ENCODE assay signal across 9 mouse cellular contexts in genomic region chr7:29305263-29305988, GRCm38 (mm10). TPM values are rescaled to one million over a fixed set of nuclear protein-coding genes. Genes with fewer than 3 reads are reported as not detected.
DNase-seq lines count a peak whose midpoint lies in the region; ATAC-seq and TF ChIP-seq lines count a peak whose summit lies in the region.
"Had no signal": no experiment of that assay in that cellular context is flagged by ENCODE, and none has a peak within 500 bp of the region (broad histone marks: within the 10 kb centered on the region; RNA-seq: fewer than 3 reads in every experiment).

No protein-coding gene starts in this region.

- WGBS in lung, embryonic 14.5 days: 23% methylated on average over 9 of the region's 9 CpGs
- 16% methylated on average over 9 of the region's 9 CpGs for WGBS in embryonic facial prominence, embryonic 12.5 days
- WGBS in intestine, embryonic 15.5 days: 46% methylated on average over 9 of the region's 9 CpGs
- WGBS in neural tube, embryonic 13.5 days: 14% methylated on average over 9 of the region's 9 CpGs

- H3K27me3 ChIP-seq in lung, embryonic 14.5 days (ENCODE audit: insufficient read depth, low read length): peaks cover 15% of the 10 kb centered on the region; the same call in 1 of the 2 replicates
- H3K27me3 ChIP-seq in embryonic facial prominence, embryonic 12.5 days: peaks cover 21% of the 10 kb centered on the region; the same call in 1 of the 2 replicates
- peaks cover 30% of the 10 kb centered on the region for H3K27me3 ChIP-seq in intestine, embryonic 15.5 days (replicated peaks)
- no peaks in the 10 kb centered on the region for H3K27me3 ChIP-seq in neural tube, embryonic 13.5 days

- peaks cover 21% of the 10 kb centered on the region for H3K4me1 ChIP-seq in lung, embryonic 14.5 days (ENCODE audit: insufficient read depth)
- peaks cover 53% of the 10 kb centered on the region for H3K4me1 ChIP-seq in embryonic facial prominence, embryonic 12.5 days
- H3K4me1 ChIP-seq in intestine, embryonic 15.5 days (replicated peaks): peaks cover 36% of the 10 kb centered on the region
- peaks cover 60% of the 10 kb centered on the region for H3K4me1 ChIP-seq in neural tube, embryonic 13.5 days (replicated peaks)

- no peaks in the 10 kb centered on the region for H3K36me3 ChIP-seq in lung, embryonic 14.5 days (ENCODE audit: insufficient read depth)
- H3K36me3 ChIP-seq in embryonic facial prominence, embryonic 12.5 days: no peaks in the 10 kb centered on the region
- no peaks in the 10 kb centered on the region for H3K36me3 ChIP-seq in intestine, embryonic 15.5 days
- no peaks in the 10 kb centered on the region for H3K36me3 ChIP-seq in neural tube, embryonic 13.5 days

- no peaks in the 10 kb centered on the region for H3K9me3 ChIP-seq in lung, embryonic 14.5 days (ENCODE audit: low read depth, low read length)
- H3K9me3 ChIP-seq in embryonic facial prominence, embryonic 12.5 days: no peaks in the 10 kb centered on the region
- H3K9me3 ChIP-seq in intestine, embryonic 15.5 days: no peaks in the 10 kb centered on the region
- H3K9me3 ChIP-seq in neural tube, embryonic 13.5 days: no peaks in the 10 kb centered on the region

- peak overlapping the region; percentile 79 for H3K4me2 ChIP-seq in lung, embryonic 14.5 days
- peak overlapping the region; percentile 96 for H3K4me2 ChIP-seq in embryonic facial prominence, embryonic 12.5 days (replicated peaks)
- peak overlapping the region; percentile 98 for H3K4me2 ChIP-seq in intestine, embryonic 15.5 days (replicated peaks)
- peak overlapping the region; percentile 93 for H3K4me2 ChIP-seq in neural tube, embryonic 13.5 days

- no peak overlapping the region for H3K27ac ChIP-seq in lung, embryonic 14.5 days (ENCODE audit: low read depth)
- peak overlapping the region; percentile 60; the same call in 1 of the 2 replicates for H3K27ac ChIP-seq in embryonic facial prominence, embryonic 12.5 days
- H3K27ac ChIP-seq in intestine, embryonic 15.5 days: no peak overlapping the region
- H3K27ac ChIP-seq in neural tube, embryonic 13.5 days (replicated peaks): peak overlapping the region; percentile 95
- H3K27ac ChIP-seq: macrophage had no signal

- ATAC-seq in lung, embryonic 14.5 days (ENCODE audit: insufficient read depth): no peak
- no peak for ATAC-seq in embryonic facial prominence, embryonic 12.5 days (ENCODE audit: insufficient number of reproducible peaks, insufficient read depth, low FRiP score, low TSS enrichment)
- ATAC-seq in intestine, embryonic 15.5 days: no peak
- ATAC-seq in neural tube, embryonic 13.5 days (ENCODE audit: low read depth): no peak
- no peak for ATAC-seq in granulocyte monocyte progenitor cell, adult 5-6 weeks (replicated peaks; ENCODE audit: poor library complexity, severe bottlenecking)

- peak; percentile 56 for DNase-seq in lung, embryonic 14.5 days
- DNase-seq in lung, postnatal 4 days: no peak
- no peak for DNase-seq in thymus, postnatal 25 days
- DNase-seq in kidney, postnatal 25 days: no peak

- peak overlapping the region; percentile 46 for H3K9ac ChIP-seq in lung, embryonic 14.5 days
- peak overlapping the region; percentile 66 for H3K9ac ChIP-seq in embryonic facial prominence, embryonic 12.5 days
- H3K9ac ChIP-seq in intestine, embryonic 15.5 days: peak overlapping the region; percentile 51
- peak overlapping the region; percentile 90 for H3K9ac ChIP-seq in neural tube, embryonic 13.5 days

- peak; percentile 8; the same call in 1 of the 2 replicates for TF ChIP-seq CTCF in lung, embryonic 14.5 days (IDR thresholded peaks at IDR 0.05; ENCODE audit: low read depth)

- peak overlapping the region; percentile 54 for H3K4me3 ChIP-seq in lung, embryonic 14.5 days (ENCODE audit: low read depth, low read length)
- H3K4me3 ChIP-seq in embryonic facial prominence, embryonic 12.5 days: peak overlapping the region; percentile 59
- peak overlapping the region; percentile 52 for H3K4me3 ChIP-seq in intestine, embryonic 15.5 days (replicated peaks)
- peak overlapping the region; percentile 74 for H3K4me3 ChIP-seq in neural tube, embryonic 13.5 days

RNA-seq across cellular contexts. Expression of gene Dpf1, which starts 1.7 kb away (rescaled TPM):
- 13.5 and 14.7 TPM in 2 replicates for polyA plus RNA-seq in lung, embryonic 14.5 days (2014; fragmentation: Nextera tagmentation; extraction: Ambion mirVana)
- polyA plus RNA-seq in embryonic facial prominence, embryonic 12.5 days (2016; fragmentation: Nextera tagmentation; extraction: Ambion mirVana): 25.7 and 27.9 TPM in 2 replicates
- 6.7 and 6.8 TPM in 2 replicates for polyA plus RNA-seq in intestine, embryonic 15.5 days (2015; fragmentation: Nextera tagmentation; extraction: Ambion mirVana)
- 175 and 176 TPM in 2 replicates for polyA plus RNA-seq in neural tube, embryonic 13.5 days (2015; fragmentation: Nextera tagmentation; extraction: Ambion mirVana)
- total RNA-seq in granulocyte monocyte progenitor cell, adult 5-6 weeks (2014; fragmentation: Nextera tagmentation): not detected in 2 replicates
- total RNA-seq in granulocyte monocyte progenitor cell, adult 5-6 weeks (2017): 0.22 TPM in 1 of 2 replicates, not detected in the other

RNA-seq across cellular contexts. Expression of gene Ppp1r14a, which starts 16.3 kb away (rescaled TPM):
- 114 and 127 TPM in 2 replicates for polyA plus RNA-seq in lung, embryonic 14.5 days (2014; fragmentation: Nextera tagmentation; extraction: Ambion mirVana)
- 17.1 and 19.6 TPM in 2 replicates for polyA plus RNA-seq in embryonic facial prominence, embryonic 12.5 days (2016; fragmentation: Nextera tagmentation; extraction: Ambion mirVana)
- 44.3 and 50.7 TPM in 2 replicates for polyA plus RNA-seq in intestine, embryonic 15.5 days (2015; fragmentation: Nextera tagmentation; extraction: Ambion mirVana)
- polyA plus RNA-seq in neural tube, embryonic 13.5 days (2015; fragmentation: Nextera tagmentation; extraction: Ambion mirVana): 24.8 and 28.4 TPM in 2 replicates
- not detected in 2 replicates for total RNA-seq in granulocyte monocyte progenitor cell, adult 5-6 weeks (2014; fragmentation: Nextera tagmentation)
- total RNA-seq in granulocyte monocyte progenitor cell, adult 5-6 weeks (2017): not detected in 2 replicates
- polyA plus RNA-seq: macrophage had no signal

RNA-seq across cellular contexts. Expression of gene Spint2, which starts 23.7 kb away (rescaled TPM):
- polyA plus RNA-seq in lung, embryonic 14.5 days (2014; fragmentation: Nextera tagmentation; extraction: Ambion mirVana): 243 and 265 TPM in 2 replicates
- polyA plus RNA-seq in embryonic facial prominence, embryonic 12.5 days (2016; fragmentation: Nextera tagmentation; extraction: Ambion mirVana): 94.0 and 104 TPM in 2 replicates
- 633 and 716 TPM in 2 replicates for polyA plus RNA-seq in intestine, embryonic 15.5 days (2015; fragmentation: Nextera tagmentation; extraction: Ambion mirVana)
- polyA plus RNA-seq in neural tube, embryonic 13.5 days (2015; fragmentation: Nextera tagmentation; extraction: Ambion mirVana): 28.8 and 31.3 TPM in 2 replicates
- total RNA-seq in granulocyte monocyte progenitor cell, adult 5-6 weeks (2014; fragmentation: Nextera tagmentation): 45.1 and 55.0 TPM in 2 replicates
- total RNA-seq in granulocyte monocyte progenitor cell, adult 5-6 weeks (2017): 24.4 and 29.9 TPM in 2 replicates

RNA-seq across cellular contexts. Expression of gene 2200002D01Rik, which starts 57.2 kb away (rescaled TPM):
- polyA plus RNA-seq in lung, embryonic 14.5 days (2014; fragmentation: Nextera tagmentation; extraction: Ambion mirVana): 4.6 and 4.7 TPM in 2 replicates
- 1.9 and 2.6 TPM in 2 replicates for polyA plus RNA-seq in embryonic facial prominence, embryonic 12.5 days (2016; fragmentation: Nextera tagmentation; extraction: Ambion mirVana)
- polyA plus RNA-seq in intestine, embryonic 15.5 days (2015; fragmentation: Nextera tagmentation; extraction: Ambion mirVana): 178 and 182 TPM in 2 replicates
- 1.3 and 1.7 TPM in 2 replicates for polyA plus RNA-seq in neural tube, embryonic 13.5 days (2015; fragmentation: Nextera tagmentation; extraction: Ambion mirVana)
- total RNA-seq in granulocyte monocyte progenitor cell, adult 5-6 weeks (2014; fragmentation: Nextera tagmentation): not detected in 2 replicates
- total RNA-seq in granulocyte monocyte progenitor cell, adult 5-6 weeks (2017): 0.99 TPM in 1 of 2 replicates, not detected in the other
- polyA plus RNA-seq: macrophage had no signal

Comparison
In these comparisons a context has a peak if more than half of its experiments do, and no peak if none do; other contexts are left out.
1. H3K27ac ChIP-seq: peak in embryonic facial prominence, embryonic 12.5 days (single experiment) and neural tube, embryonic 13.5 days (single experiment); none in lung, embryonic 14.5 days (single experiment) and intestine, embryonic 15.5 days (single experiment).
2. Peak in every context shown above with its lines, with median percentiles within 50 percentile points of each other: H3K4me2 ChIP-seq, H3K4me3 ChIP-seq and H3K9ac ChIP-seq.